Mouse (Mus musculus) lung, adult 2 months (tissue): ENCODE measurements around the gene Mlx.

Experiments used
- CTCF ChIP-seq: fragments of 200-500 bp; IDR thresholded peaks from 2 replicates; pipeline ENCODE4 v1.5.1; 2011; ENCODE audit warnings: mild to moderate bottlenecking, low read length, control low read depth; ENCODE audit not compliant: insufficient read depth
- POLR2A ChIP-seq: fragments of 200-500 bp; IDR thresholded peaks from 2 replicates; pipeline ENCODE4 v1.6.1; 2011; ENCODE audit warnings: low read depth, mild to moderate bottlenecking, control low read depth, low read length, borderline replicate concordance; ENCODE audit errors: extremely low read depth

DNA sequence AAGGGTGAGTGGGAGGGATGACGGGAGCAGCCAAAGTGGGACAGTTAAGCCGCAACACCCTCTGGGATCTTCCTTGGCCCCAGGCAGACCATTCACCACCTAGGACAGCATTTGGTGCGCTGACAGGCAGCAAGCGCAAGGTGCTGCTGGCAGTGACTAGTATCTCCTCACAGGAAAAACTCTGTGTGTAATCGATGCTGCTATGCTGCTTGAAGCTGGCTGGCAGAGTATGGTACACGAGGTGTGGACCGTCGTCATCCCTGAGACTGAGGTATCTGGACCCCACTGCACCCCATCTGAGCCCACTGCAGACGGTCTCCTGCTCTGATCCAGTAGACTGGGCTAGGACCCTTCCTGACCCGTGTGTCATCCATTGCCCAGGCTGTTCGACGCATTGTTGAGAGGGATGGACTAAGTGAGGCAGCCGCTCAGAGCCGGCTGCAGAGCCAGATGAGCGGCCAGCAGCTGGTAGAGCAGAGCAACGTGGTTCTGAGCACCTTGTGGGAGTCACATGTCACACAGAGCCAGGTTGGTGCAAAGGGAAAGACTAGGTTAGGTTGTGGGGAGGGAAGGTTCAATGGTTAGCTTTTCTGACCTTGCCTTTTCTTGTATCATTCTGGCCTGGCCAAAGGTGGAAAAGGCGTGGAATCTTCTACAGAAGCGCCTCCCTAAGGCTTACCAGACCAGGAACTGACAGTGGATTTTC lies 1.3 kb upstream of the Mlx start:
- TF ChIP-seq CTCF (no peak), POLR2A (no peak)
